Mouse (Mus musculus) heart, embryonic 15.5 days (tissue): ENCODE data around the gene Sspo. TPM values are rescaled to one million over a fixed set of nuclear protein-coding genes. Genes with fewer than 3 reads are reported as not detected.

ENCODE experiments used
- ATAC-seq: fragments of 200-750 bp; cut with Nextera tagmentation; replicated peaks from 2 replicates; pipeline ENCODE4 v1.8.0; 2017; ENCODE audit warnings: low read depth, moderate TSS enrichment; ENCODE audit not compliant: insufficient number of reproducible peaks, insufficient read depth, low FRiP score
- H3K27ac ChIP-seq: fragments of 300-500 bp; sonication (generic); 2 replicates; pipeline ENCODE4 v1.5.1; 2015; ENCODE audit warnings: mild to moderate bottlenecking, inconsistent platforms
- H3K27me3 ChIP-seq: fragments of 300-500 bp; sonication (generic); 2 replicates; pipeline ENCODE4 v1.6.1; 2015; ENCODE audit warnings: inconsistent platforms
- H3K36me3 ChIP-seq: fragments of 300-500 bp; sonication (generic); 2 replicates; pipeline ENCODE4 v1.6.1; 2015; ENCODE audit warnings: mild to moderate bottlenecking, inconsistent platforms
- H3K4me1 ChIP-seq: fragments of 300-500 bp; sonication (generic); replicated peaks from 2 replicates; pipeline ENCODE4 v1.6.1; 2015; ENCODE audit warnings: inconsistent platforms
- H3K4me2 ChIP-seq: fragments of 300-500 bp; sonication (generic); 2 replicates; pipeline ENCODE4 v1.6.1; 2015; ENCODE audit warnings: inconsistent platforms, mild to moderate bottlenecking, moderate library complexity
- H3K4me3 ChIP-seq: fragments of 300-500 bp; sonication (generic); 2 replicates; pipeline ENCODE4 v1.5.1; 2015; ENCODE audit warnings: mild to moderate bottlenecking, inconsistent platforms
- H3K9ac ChIP-seq: fragments of 300-500 bp; sonication (generic); 2 replicates; pipeline ENCODE4 v1.6.1; 2015; ENCODE audit warnings: mild to moderate bottlenecking, inconsistent platforms
- H3K9me3 ChIP-seq: fragments of 300-500 bp; sonication (generic); replicated peaks from 2 replicates; pipeline ENCODE4 v1.6.1; 2016; ENCODE audit warnings: inconsistent platforms
- WGBS: fragments of 180-500 bp; shearing (Covaris S2); methylation state at CpG from one replicate; pipeline ENCODE4 v1.1.7; 2015; ENCODE audit warnings: mixed read lengths; 5-methylcytosine and 5-hydroxymethylcytosine counted together
- polyA plus RNA-seq: library from polyadenylated mRNA; unstranded; fragments of >200 nt; fragmentation: Nextera tagmentation; extraction: Ambion mirVana; gene quantifications from 2 replicates; pipeline ENCODE4 v1.2.1, GENCODE M21; 2015

The Sspo gene
- polyA plus RNA-seq, 1 experiment from 2014 or later: 0.16 TPM

- peaks cover 57% of the 10 kb centered on the region for H3K36me3 ChIP-seq
- H3K9me3 ChIP-seq: no peaks in the 10 kb centered on the region
- H3K27me3 ChIP-seq: no peaks in the 10 kb centered on the region
- no peak overlapping the region for H3K4me3 ChIP-seq
- no peak for ATAC-seq
- no peak overlapping the region for H3K27ac ChIP-seq
- no peak overlapping the region for H3K4me2 ChIP-seq
- H3K9ac ChIP-seq: no peak overlapping the region
- WGBS: 67% methylated on average over 2 of the region's 2 CpGs
- H3K4me1 ChIP-seq: peaks cover 5% of the 10 kb centered on the region
These were observed 31.5 kb upstream of the Sspo start for GRCm38 (mm10) chr6:48416486-48416885.

GRCm38 (mm10) chr6:48420647-48421046 is 27.4 kb upstream of the Sspo start:
- ATAC-seq: no peak
- H3K4me2 ChIP-seq: no peak overlapping the region
- no peak overlapping the region for H3K4me3 ChIP-seq
- 6% methylated on average over 2 of the region's 2 CpGs for WGBS
- no peaks in the 10 kb centered on the region; the same call in 1 of the 2 replicates for H3K4me1 ChIP-seq
- peaks cover 16% of the 10 kb centered on the region for H3K36me3 ChIP-seq
- H3K9ac ChIP-seq: no peak overlapping the region
- no peaks in the 10 kb centered on the region for H3K27me3 ChIP-seq
- no peak overlapping the region for H3K27ac ChIP-seq
- no peaks in the 10 kb centered on the region for H3K9me3 ChIP-seq

GRCm38 (mm10) chr6:48423336-48423735 is 24.7 kb upstream of the Sspo start:
- 69% methylated on average over 3 of the region's 3 CpGs for WGBS
- ATAC-seq: no peak
- Histone ChIP-seq H3K9ac (no peak overlapping the region), H3K4me1 (no peaks in the 10 kb centered on the region; the same call in 1 of the 2 replicates), H3K27me3 (no peaks in the 10 kb centered on the region), H3K4me3 (no peak overlapping the region), H3K9me3 (no peaks in the 10 kb centered on the region), H3K36me3 (no peaks in the 10 kb centered on the region), H3K4me2 (no peak overlapping the region), H3K27ac (no peak overlapping the region)

- no peak overlapping the region for H3K4me3 ChIP-seq
- no peaks in the 10 kb centered on the region for H3K27me3 ChIP-seq
- H3K27ac ChIP-seq: no peak overlapping the region
- H3K36me3 ChIP-seq: no peaks in the 10 kb centered on the region
- no peak for ATAC-seq
- no peak overlapping the region for H3K4me2 ChIP-seq
- H3K4me1 ChIP-seq: no peaks in the 10 kb centered on the region; the same call in 1 of the 2 replicates
- no peaks in the 10 kb centered on the region for H3K9me3 ChIP-seq
- no peak overlapping the region for H3K9ac ChIP-seq
- WGBS: 71% methylated on average over 5 of the region's 5 CpGs
These were observed 24.0 kb upstream of the Sspo start for GRCm38 (mm10) chr6:48424074-48424473.

GRCm38 (mm10) chr6:48426956-48427355 is 21.1 kb upstream of the Sspo start:
- H3K4me3 ChIP-seq: no peak overlapping the region
- H3K4me2 ChIP-seq: no peak overlapping the region
- no peaks in the 10 kb centered on the region for H3K36me3 ChIP-seq
- H3K4me1 ChIP-seq: no peaks in the 10 kb centered on the region
- no peak overlapping the region for H3K27ac ChIP-seq
- H3K9me3 ChIP-seq: no peaks in the 10 kb centered on the region
- H3K9ac ChIP-seq: no peak overlapping the region
- 74% methylated on average over 5 of the region's 5 CpGs for WGBS
- H3K27me3 ChIP-seq: no peaks in the 10 kb centered on the region
- no peak for ATAC-seq

GRCm38 (mm10) chr6:48428769-48429557 is 19.1 kb upstream of the Sspo start:
- no peaks in the 10 kb centered on the region for H3K9me3 ChIP-seq
- no peak for ATAC-seq
- no peak overlapping the region for H3K4me2 ChIP-seq
- no peak overlapping the region for H3K4me3 ChIP-seq
- WGBS: 60% methylated on average over 4 of the region's 4 CpGs
- H3K4me1 ChIP-seq: peaks cover 10% of the 10 kb centered on the region
- no peaks in the 10 kb centered on the region for H3K36me3 ChIP-seq
- no peaks in the 10 kb centered on the region for H3K27me3 ChIP-seq
- H3K9ac ChIP-seq: no peak overlapping the region
- H3K27ac ChIP-seq: no peak overlapping the region

GRCm38 (mm10) chr6:48430748-48431147 is 17.3 kb upstream of the Sspo start:
- H3K9me3 ChIP-seq: no peaks in the 10 kb centered on the region
- H3K4me2 ChIP-seq: no peak overlapping the region
- peaks cover 22% of the 10 kb centered on the region for H3K4me1 ChIP-seq
- 62% methylated on average over 5 of the region's 5 CpGs for WGBS
- no peak for ATAC-seq
- no peak overlapping the region for H3K4me3 ChIP-seq
- no peak overlapping the region for H3K27ac ChIP-seq
- H3K27me3 ChIP-seq: no peaks in the 10 kb centered on the region
- no peak overlapping the region for H3K9ac ChIP-seq
- H3K36me3 ChIP-seq: no peaks in the 10 kb centered on the region

- Histone ChIP-seq H3K4me3 (no peak overlapping the region), H3K9ac (no peak overlapping the region), H3K9me3 (no peaks in the 10 kb centered on the region), H3K4me1 (peaks cover 33% of the 10 kb centered on the region), H3K36me3 (peaks cover 5% of the 10 kb centered on the region), H3K27me3 (peaks cover 5% of the 10 kb centered on the region), H3K4me2 (no peak overlapping the region), H3K27ac (0 out of 2 replicates have a peak overlapping the region, but pooled peaks have one; percentile 20)
- no peak for ATAC-seq
- WGBS: 45% methylated on average over 12 of the region's 12 CpGs
These were observed 14.9 kb upstream of the Sspo start for GRCm38 (mm10) chr6:48432893-48433816.

GRCm38 (mm10) chr6:48434651-48435050 is 13.4 kb upstream of the Sspo start:
- H3K4me2 ChIP-seq: no peak overlapping the region
- WGBS: 60% methylated on average over 6 of the region's 6 CpGs
- no peaks in the 10 kb centered on the region for H3K9me3 ChIP-seq
- H3K27me3 ChIP-seq: peaks cover 17% of the 10 kb centered on the region
- H3K36me3 ChIP-seq: peaks cover 16% of the 10 kb centered on the region
- no peak overlapping the region for H3K4me3 ChIP-seq
- H3K4me1 ChIP-seq: peaks cover 45% of the 10 kb centered on the region
- H3K27ac ChIP-seq: no peak overlapping the region
- no peak for ATAC-seq
- no peak overlapping the region for H3K9ac ChIP-seq

GRCm38 (mm10) chr6:48435111-48435510 is 12.9 kb upstream of the Sspo start:
- Histone ChIP-seq H3K27ac (no peak overlapping the region), H3K4me3 (no peak overlapping the region), H3K4me2 (no peak overlapping the region), H3K36me3 (peaks cover 16% of the 10 kb centered on the region), H3K4me1 (peaks cover 47% of the 10 kb centered on the region), H3K27me3 (peaks cover 20% of the 10 kb centered on the region), H3K9me3 (no peaks in the 10 kb centered on the region), H3K9ac (no peak overlapping the region)
- ATAC-seq: no peak
- WGBS: 37% methylated on average over 5 of the region's 5 CpGs

- peaks cover 20% of the 10 kb centered on the region for H3K27me3 ChIP-seq
- H3K4me3 ChIP-seq: no peak overlapping the region
- no peak overlapping the region for H3K27ac ChIP-seq
- peaks cover 16% of the 10 kb centered on the region for H3K36me3 ChIP-seq
- no peak for ATAC-seq
- 75% methylated on average over 5 of the region's 5 CpGs for WGBS
- H3K4me1 ChIP-seq: peaks cover 50% of the 10 kb centered on the region
- H3K4me2 ChIP-seq: no peak overlapping the region
- no peaks in the 10 kb centered on the region for H3K9me3 ChIP-seq
- H3K9ac ChIP-seq: no peak overlapping the region
These were observed 12.2 kb upstream of the Sspo start for GRCm38 (mm10) chr6:48435706-48436349.
